Mouse (Mus musculus): ENCODE measurements around the gene Sorcs3.

Sorcs3 gene

GRCm38 (mm10) chr19:48706267-48706923 lies 500.6 kb downstream of the Sorcs3 start:
- no peak for DNase-seq (ENCODE audit: low read depth, low spot score)

- no peak for DNase-seq (ENCODE audit: low read depth, low spot score)
Observed at GRCm38 (mm10) chr19:48706924-48707320, 501.1 kb downstream of the Sorcs3 start.

GRCm38 (mm10) chr19:48725851-48726419 lies 520.1 kb downstream of the Sorcs3 start:
- DNase-seq (ENCODE audit: low read depth, low spot score) = no peak

- no peak for DNase-seq (ENCODE audit: low read depth, low spot score)
Observed at GRCm38 (mm10) chr19:48727048-48727447, 521.2 kb downstream of the Sorcs3 start.

GRCm38 (mm10) chr19:48727601-48728000 lies 521.8 kb downstream of the Sorcs3 start:
- no peak for DNase-seq (ENCODE audit: low read depth, low spot score)

- no peak for DNase-seq (ENCODE audit: low read depth, low spot score)
Observed at GRCm38 (mm10) chr19:48731731-48732130, 525.9 kb downstream of the Sorcs3 start.

GRCm38 (mm10) chr19:48734370-48734769 lies 528.5 kb downstream of the Sorcs3 start:
- no peak for DNase-seq (ENCODE audit: low read depth, low spot score)

- no peak for DNase-seq (ENCODE audit: low read depth, low spot score)
Observed at GRCm38 (mm10) chr19:48737554-48737953, 531.7 kb downstream of the Sorcs3 start.

- no peak for DNase-seq (ENCODE audit: low read depth, low spot score)
Observed at GRCm38 (mm10) chr19:48755156-48755555, 549.3 kb downstream of the Sorcs3 start.

- no peak for DNase-seq (ENCODE audit: low read depth, low spot score)
Observed at GRCm38 (mm10) chr19:48756831-48757230, 551.0 kb downstream of the Sorcs3 start.

GRCm38 (mm10) chr19:48766524-48766923 lies 560.7 kb downstream of the Sorcs3 start:
- no peak for DNase-seq (ENCODE audit: low read depth, low spot score)

- DNase-seq (ENCODE audit: low read depth, low spot score) = no peak
Observed at GRCm38 (mm10) chr19:48771565-48771964, 565.7 kb downstream of the Sorcs3 start.

- no peak for DNase-seq (ENCODE audit: low read depth, low spot score)
Observed at GRCm38 (mm10) chr19:48779095-48779765, 573.4 kb downstream of the Sorcs3 start.

- no peak for DNase-seq (ENCODE audit: low read depth, low spot score)
Observed at GRCm38 (mm10) chr19:48780813-48781212, 575.0 kb downstream of the Sorcs3 start.

- DNase-seq (ENCODE audit: low read depth, low spot score) = no peak
Observed at GRCm38 (mm10) chr19:48782024-48782721, 576.3 kb downstream of the Sorcs3 start.

GRCm38 (mm10) chr19:48787269-48787668 lies 581.4 kb downstream of the Sorcs3 start:
- no peak for DNase-seq (ENCODE audit: low read depth, low spot score)

GRCm38 (mm10) chr19:48804546-48804945 lies 598.7 kb downstream of the Sorcs3 start:
- DNase-seq (ENCODE audit: low read depth, low spot score) = no peak

- no peak for DNase-seq (ENCODE audit: low read depth, low spot score)
Observed at GRCm38 (mm10) chr19:48811541-48811940, 605.7 kb downstream of the Sorcs3 start.

GRCm38 (mm10) chr19:48813823-48814222 lies 608.0 kb downstream of the Sorcs3 start:
- DNase-seq (ENCODE audit: low read depth, low spot score) = no peak

- DNase-seq (ENCODE audit: low read depth, low spot score) = no peak
Observed at GRCm38 (mm10) chr19:48815064-48815463, 609.2 kb downstream of the Sorcs3 start.

- DNase-seq (ENCODE audit: low read depth, low spot score) = no peak
Observed at GRCm38 (mm10) chr19:48820493-48821282, 614.9 kb downstream of the Sorcs3 start.
